Mouse (Mus musculus): Measurements from ENCODE around the gene Fgf7. TPM values are rescaled to one million over a fixed set of nuclear protein-coding genes. Genes with fewer than 3 reads are reported as not detected.

Gene Fgf7
- total and polyA plus RNA-seq, 2 experiments from 2014 or later: 0.42 to 0.55 TPM

DNA sequence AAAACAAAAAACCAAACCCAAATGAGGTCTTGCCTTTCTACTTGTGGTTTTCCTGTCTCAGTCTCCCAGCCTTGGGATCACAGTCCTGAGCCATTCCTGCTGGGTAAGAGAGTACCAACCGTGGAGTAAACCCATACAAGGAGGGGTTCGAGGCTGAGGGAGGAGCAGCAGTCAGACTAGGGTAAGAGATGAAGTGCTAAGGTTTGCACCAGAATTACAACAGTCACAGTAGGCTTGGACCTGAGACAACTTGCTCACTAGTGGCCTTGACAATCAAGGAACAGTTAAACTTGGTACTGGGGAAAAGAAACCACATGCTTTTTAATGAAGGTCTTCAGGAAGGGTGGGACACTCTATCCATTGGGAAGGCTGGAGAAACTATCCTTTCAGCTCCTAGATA lies 44.6 kb downstream of the Fgf7 start:
- H3K4me3 ChIP-seq (ENCODE audit: low read length): no peak overlapping the region
- DNase-seq (ENCODE audit: low spot score) (no peak), ATAC-seq (no peak)
- H3K4me2 ChIP-seq (ENCODE audit: low read depth, low read length): no peak overlapping the region
- no peaks in the 10 kb centered on the region for H3K4me1 ChIP-seq (ENCODE audit: insufficient read depth, low read length)
- H3K27me3 ChIP-seq (ENCODE audit: insufficient read depth, low read length): no peaks in the 10 kb centered on the region
- no peak overlapping the region for H3K9ac ChIP-seq (replicated peaks; ENCODE audit: low read length)
- H3K36me3 ChIP-seq (ENCODE audit: insufficient read depth, low read length): no peaks in the 10 kb centered on the region
- no peaks in the 10 kb centered on the region for H3K9me3 ChIP-seq (ENCODE audit: low read length)
- TF ChIP-seq CTCF (IDR thresholded peaks at IDR 0.05; ENCODE audit: low read depth): no peak
- 78% methylated on average over 2 of the region's 2 CpGs for WGBS
- H3K27ac ChIP-seq: no peak overlapping the region

DNA sequence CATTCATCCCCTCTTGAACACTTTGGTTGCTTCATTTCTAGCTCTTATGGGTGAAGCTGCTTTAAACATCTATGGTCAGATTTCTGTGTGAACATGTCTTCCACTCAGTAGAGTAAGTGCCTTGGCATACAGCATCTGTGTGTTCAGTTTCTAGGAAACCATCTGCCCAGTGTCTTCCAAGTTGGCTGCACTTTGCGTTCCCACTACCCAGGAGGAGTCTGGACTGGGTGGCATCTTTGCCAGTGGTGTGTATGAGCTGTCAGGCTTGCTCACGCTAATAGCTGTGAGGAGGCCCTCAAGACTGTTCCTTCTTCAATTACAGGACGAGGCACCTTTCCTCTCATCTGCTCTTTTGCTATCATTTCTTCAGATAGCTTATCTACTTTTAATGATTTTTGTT lies 49.9 kb downstream of the Fgf7 start:
- no peaks in the 10 kb centered on the region for H3K27me3 ChIP-seq (ENCODE audit: insufficient read depth, low read length)
- ATAC-seq (peak; percentile 45; the same call in 1 of the 2 replicates), DNase-seq (ENCODE audit: low spot score) (peak; percentile 48)
- H3K4me3 ChIP-seq (ENCODE audit: low read length): no peak overlapping the region
- 58% methylated on average over 3 of the region's 3 CpGs for WGBS
- no peak overlapping the region for H3K9ac ChIP-seq (replicated peaks; ENCODE audit: low read length)
- H3K9me3 ChIP-seq (ENCODE audit: low read length): no peaks in the 10 kb centered on the region
- no peak overlapping the region for H3K4me2 ChIP-seq (ENCODE audit: low read depth, low read length)
- H3K27ac ChIP-seq: no peak overlapping the region
- no peaks in the 10 kb centered on the region for H3K36me3 ChIP-seq (ENCODE audit: insufficient read depth, low read length)
- no peak for TF ChIP-seq CTCF (IDR thresholded peaks at IDR 0.05; ENCODE audit: low read depth)
- no peaks in the 10 kb centered on the region for H3K4me1 ChIP-seq (ENCODE audit: insufficient read depth, low read length)

DNA sequence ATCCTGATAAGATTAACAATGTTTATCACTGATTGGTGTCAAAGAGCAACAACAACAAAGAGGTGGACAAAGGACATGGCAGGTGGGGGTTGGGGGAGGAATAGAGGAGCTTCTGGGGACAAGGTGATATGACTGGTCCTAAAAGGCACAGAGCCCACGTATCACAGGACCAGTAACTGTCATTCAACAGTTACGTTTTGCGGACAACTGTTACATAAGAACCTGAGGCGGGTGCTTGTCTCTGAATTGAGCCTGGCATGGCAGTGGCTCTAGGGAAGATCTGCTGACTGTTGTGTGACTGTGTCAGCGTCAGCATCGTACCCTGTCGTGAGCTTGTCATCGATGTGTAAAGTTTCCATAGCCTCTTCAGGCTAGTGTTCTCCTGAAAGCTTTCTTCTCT lies 51.7 kb downstream of the Fgf7 start:
- Histone ChIP-seq H3K9me3 (ENCODE audit: low read length) (no peaks in the 10 kb centered on the region), H3K27ac (no peak overlapping the region), H3K4me3 (ENCODE audit: low read length) (no peak overlapping the region), H3K27me3 (ENCODE audit: insufficient read depth, low read length) (no peaks in the 10 kb centered on the region), H3K9ac (replicated peaks; ENCODE audit: low read length) (no peak overlapping the region), H3K4me1 (ENCODE audit: insufficient read depth, low read length) (no peaks in the 10 kb centered on the region), H3K4me2 (ENCODE audit: low read depth, low read length) (no peak overlapping the region), H3K36me3 (ENCODE audit: insufficient read depth, low read length) (no peaks in the 10 kb centered on the region)
- no peak for DNase-seq (ENCODE audit: low spot score)
- TF ChIP-seq CTCF (IDR thresholded peaks at IDR 0.05; ENCODE audit: low read depth): no peak
- 80% methylated on average over 8 of the region's 8 CpGs for WGBS
- ATAC-seq: no peak

DNA sequence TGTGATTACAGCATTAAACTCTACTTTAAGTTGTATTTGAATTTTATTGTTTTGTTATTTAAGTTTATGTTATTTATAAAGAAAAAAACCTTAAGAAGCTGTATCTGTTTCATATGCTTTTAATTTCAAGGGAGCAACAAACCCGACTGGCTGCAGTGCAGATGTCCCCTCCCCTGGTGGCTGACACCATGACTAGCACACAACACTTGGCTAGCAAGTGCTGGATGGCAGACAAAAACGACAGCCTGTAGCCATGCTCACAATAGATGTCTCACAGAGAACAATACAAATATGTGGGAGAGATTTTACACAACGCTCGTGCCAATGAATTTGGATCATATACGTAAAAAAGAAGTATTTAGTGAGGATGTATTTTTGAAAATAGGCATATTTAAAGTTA lies 56.0 kb downstream of the Fgf7 start:
- 43% methylated on average over 5 of the region's 5 CpGs for WGBS
- TF ChIP-seq CTCF (IDR thresholded peaks at IDR 0.05; ENCODE audit: low read depth): peak; percentile 27; the same call in 1 of the 2 replicates

DNA sequence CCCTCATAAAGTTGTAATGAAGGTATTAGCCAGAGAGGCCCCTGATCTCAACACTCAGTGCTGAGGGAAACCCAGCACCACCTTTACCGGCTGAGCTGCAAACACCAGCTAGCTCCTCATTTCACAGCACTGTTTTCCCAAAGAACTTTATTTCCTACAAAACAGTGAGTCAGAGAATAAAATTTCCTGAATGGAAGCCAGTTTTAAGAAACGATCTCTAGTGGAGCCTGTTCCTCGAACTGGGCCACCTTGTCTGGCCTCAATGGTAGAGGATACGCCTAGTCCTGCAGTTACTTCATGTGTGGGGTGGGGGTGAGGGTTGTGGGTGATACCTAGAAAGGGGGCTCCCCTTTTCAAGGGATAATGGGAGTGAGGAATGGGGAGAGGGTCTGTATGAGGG lies 60.2 kb downstream of the Fgf7 start:
- Histone ChIP-seq H3K4me2 (ENCODE audit: low read depth, low read length) (no peak overlapping the region), H3K4me1 (ENCODE audit: insufficient read depth, low read length) (no peaks in the 10 kb centered on the region), H3K9me3 (ENCODE audit: low read length) (no peaks in the 10 kb centered on the region), H3K27me3 (ENCODE audit: insufficient read depth, low read length) (no peaks in the 10 kb centered on the region), H3K4me3 (ENCODE audit: low read length) (no peak overlapping the region), H3K36me3 (ENCODE audit: insufficient read depth, low read length) (no peaks in the 10 kb centered on the region), H3K27ac (no peak overlapping the region), H3K9ac (replicated peaks; ENCODE audit: low read length) (no peak overlapping the region)
- ATAC-seq (no peak), DNase-seq (ENCODE audit: low spot score) (no peak)
- 89% methylated on average over 4 of the region's 4 CpGs for WGBS
- no peak for TF ChIP-seq CTCF (IDR thresholded peaks at IDR 0.05; ENCODE audit: low read depth)

More for the DNA sequence above, 56.0 kb downstream of the Fgf7 start:
- no peaks in the 10 kb centered on the region for H3K4me1 ChIP-seq (ENCODE audit: insufficient read depth, low read length)
- no peaks in the 10 kb centered on the region for H3K36me3 ChIP-seq (ENCODE audit: insufficient read depth, low read length)
- no peaks in the 10 kb centered on the region for H3K27me3 ChIP-seq (ENCODE audit: insufficient read depth, low read length)
- H3K9me3 ChIP-seq (ENCODE audit: low read length): no peaks in the 10 kb centered on the region
- H3K27ac ChIP-seq: no peak overlapping the region
- H3K4me2 ChIP-seq (ENCODE audit: low read depth, low read length): no peak overlapping the region
- no peak for ATAC-seq
- no peak overlapping the region for H3K9ac ChIP-seq (replicated peaks; ENCODE audit: low read length)
- peak; percentile 13 for DNase-seq (ENCODE audit: low spot score)
- H3K4me3 ChIP-seq (ENCODE audit: low read length): no peak overlapping the region

Other genes starting within 250 kb of the Fgf7 start
- 30.0 and 32.2 TPM in 2 replicates for gene Galk2, start 175.5 kb upstream of the Fgf7 start, total RNA-seq (2014; rRNA removed)
- 28.9 and 31.2 TPM in 2 replicates for gene Galk2, start 175.5 kb upstream of the Fgf7 start, polyA plus RNA-seq (2015; fragmentation: Nextera tagmentation; extraction: Ambion mirVana)
- gene Cops2, start 175.5 kb upstream of the Fgf7 start, total RNA-seq (2014; rRNA removed): 35.1 and 40.6 TPM in 2 replicates
- 53.8 and 54.8 TPM in 2 replicates for gene Cops2, start 175.5 kb upstream of the Fgf7 start, polyA plus RNA-seq (2015; fragmentation: Nextera tagmentation; extraction: Ambion mirVana)
- gene Fam227b, start 117.3 kb downstream of the Fgf7 start, total RNA-seq (2014; rRNA removed): 0.16 TPM in 1 of 2 replicates, not detected in the other
- gene Fam227b, start 117.3 kb downstream of the Fgf7 start, polyA plus RNA-seq (2015; fragmentation: Nextera tagmentation; extraction: Ambion mirVana): 0.16 and 0.20 TPM in 2 replicates
- 2.2 and 7.2 TPM in 2 replicates for gene Dtwd1, start 117.5 kb downstream of the Fgf7 start, total RNA-seq (2014; rRNA removed)
- gene Dtwd1, start 117.5 kb downstream of the Fgf7 start, polyA plus RNA-seq (2015; fragmentation: Nextera tagmentation; extraction: Ambion mirVana): 14.1 and 15.5 TPM in 2 replicates
- not detected in 2 replicates for gene Gm17555, start 180.4 kb downstream of the Fgf7 start, total RNA-seq (2014; rRNA removed)
- gene Gm17555, start 180.4 kb downstream of the Fgf7 start, polyA plus RNA-seq (2015; fragmentation: Nextera tagmentation; extraction: Ambion mirVana): not detected in 2 replicates